Mouse (Mus musculus) neural tube, embryonic 10.5 days (tissue): ENCODE measurements around the gene Flnb.

Source experiments
- DNase-seq: peaks from one replicate; pipeline ENCODE4 v3.0.0-alpha.2; 2017; ENCODE audit warnings: low spot score; ENCODE audit errors: extremely low spot score

Flnb gene

DNA sequence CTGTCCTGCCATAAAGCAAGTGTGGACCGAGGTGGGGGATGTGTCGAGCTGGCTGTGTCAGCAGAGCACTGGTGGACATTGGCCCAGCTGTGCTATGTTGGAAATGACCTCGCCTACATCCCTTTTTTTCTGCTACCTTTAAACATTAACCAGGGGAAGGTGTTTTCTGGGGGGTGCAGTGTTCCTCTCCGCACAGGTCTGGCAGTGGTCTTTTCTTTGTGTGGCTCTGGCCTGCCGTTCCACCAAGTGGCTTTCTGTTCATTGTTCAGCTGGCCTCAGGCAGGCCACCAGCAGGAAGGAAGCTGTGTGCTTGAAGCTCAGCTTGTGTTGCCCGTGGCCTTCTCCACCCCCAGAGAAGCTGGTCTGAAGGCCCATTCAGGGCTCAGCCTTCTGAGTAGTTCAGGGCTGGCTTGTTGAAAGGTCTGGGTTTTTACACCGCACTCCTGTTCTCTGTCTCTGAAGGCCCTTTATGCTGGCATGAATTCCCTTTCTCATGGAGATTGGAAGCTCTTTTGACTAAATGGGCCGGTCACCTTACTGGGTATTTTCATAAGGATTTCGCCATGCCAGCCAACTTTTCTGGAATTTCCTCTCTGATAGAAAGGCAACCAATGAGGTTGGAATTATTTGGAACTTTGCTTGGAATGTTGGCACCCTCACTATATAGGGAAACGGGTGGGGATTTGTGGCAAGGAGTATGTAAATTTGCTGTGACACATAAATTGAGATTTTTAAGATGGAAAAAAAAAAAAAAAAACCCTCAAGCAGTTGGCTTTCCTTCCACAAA lies 8.6 kb downstream of the Flnb start:
- DNase-seq: no peak

DNA sequence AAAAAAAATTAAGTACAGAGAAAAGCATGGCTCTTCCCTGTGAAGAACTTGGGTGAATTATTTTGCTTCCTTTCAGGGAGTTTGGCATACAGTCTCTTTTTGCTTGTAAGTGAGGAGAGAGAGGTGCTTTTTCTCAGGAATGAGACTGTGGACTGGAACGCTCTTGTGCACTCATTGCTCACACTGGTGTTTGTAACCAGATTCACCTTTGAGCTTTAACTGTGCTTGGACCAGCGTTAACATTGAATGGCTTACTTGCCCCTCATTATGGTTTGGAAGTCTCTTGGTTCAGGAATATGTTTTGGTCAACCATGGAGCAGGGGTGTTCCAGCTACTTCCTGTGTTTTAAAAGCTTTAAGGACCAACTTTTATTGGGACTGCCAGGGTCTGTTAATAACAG lies 11.4 kb downstream of the Flnb start:
- no peak for DNase-seq

DNA sequence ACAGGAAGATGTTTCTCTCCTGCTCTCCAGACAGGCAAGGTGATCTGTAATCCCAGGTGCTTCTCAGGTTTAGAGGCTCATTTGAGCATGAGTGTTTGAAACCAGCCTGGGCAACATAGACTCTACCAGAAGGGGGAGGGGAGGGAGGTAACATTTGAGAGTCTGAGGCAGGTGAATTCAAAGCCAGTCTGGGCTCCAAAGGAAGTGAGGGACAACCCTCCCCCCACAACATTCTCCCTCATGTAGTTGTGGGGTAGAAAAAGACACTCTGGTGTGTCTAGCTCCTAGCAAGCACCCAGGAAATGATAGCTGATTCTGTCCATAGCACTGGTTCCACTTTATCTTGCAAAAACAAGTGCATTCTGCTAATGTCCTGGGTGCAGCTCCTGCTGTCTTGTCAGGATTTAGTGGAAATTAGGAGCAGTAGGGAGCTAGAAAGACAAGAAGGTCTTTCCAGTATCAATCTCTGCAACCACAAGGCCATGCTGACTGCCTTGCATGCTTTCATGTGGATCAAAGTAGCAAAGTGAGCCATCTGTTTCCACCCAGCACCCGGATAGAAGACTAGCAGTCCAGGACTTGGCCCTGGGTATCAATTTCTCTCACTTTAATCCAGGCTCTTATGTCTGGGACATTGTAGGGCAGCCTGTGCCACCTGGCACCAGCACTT lies 14.1 kb downstream of the Flnb start:
- no peak for DNase-seq

DNA sequence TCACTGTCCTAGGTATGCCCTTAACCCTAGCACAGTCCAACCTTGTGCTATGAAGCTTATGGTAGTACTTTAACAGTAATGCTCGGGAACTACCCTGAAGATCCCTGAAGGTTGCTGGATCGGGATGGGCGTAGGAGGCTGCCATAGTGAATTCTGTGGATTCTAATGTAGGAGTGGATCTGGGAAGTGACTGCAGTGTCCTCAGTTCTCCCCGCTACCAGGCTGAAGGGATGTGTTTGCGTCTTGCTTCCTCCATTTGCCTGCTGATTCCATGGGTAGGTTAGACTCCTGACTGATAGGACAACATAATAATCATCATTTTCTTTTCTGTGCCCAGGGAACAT lies 14.7 kb downstream of the Flnb start:
- no peak for DNase-seq

DNA sequence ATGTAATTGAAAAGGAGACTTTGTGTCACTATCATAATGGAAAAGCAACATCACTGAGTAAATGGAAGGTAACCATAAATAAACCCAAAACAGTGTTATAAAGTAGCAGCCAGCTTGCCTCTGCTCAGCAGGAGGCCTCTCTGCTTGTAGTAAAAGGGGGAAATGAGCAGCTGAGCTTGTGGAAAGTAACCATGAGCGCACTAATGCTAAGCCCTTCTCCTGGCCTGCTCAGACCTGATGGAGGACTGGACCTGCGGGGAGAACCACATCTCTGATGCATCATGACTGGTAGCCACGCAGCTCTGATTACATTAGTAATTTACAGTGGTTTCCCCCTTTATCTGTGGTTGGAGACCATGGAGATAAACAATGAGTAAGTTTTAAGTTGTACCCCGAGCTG lies 15.7 kb downstream of the Flnb start:
- no peak for DNase-seq

DNA sequence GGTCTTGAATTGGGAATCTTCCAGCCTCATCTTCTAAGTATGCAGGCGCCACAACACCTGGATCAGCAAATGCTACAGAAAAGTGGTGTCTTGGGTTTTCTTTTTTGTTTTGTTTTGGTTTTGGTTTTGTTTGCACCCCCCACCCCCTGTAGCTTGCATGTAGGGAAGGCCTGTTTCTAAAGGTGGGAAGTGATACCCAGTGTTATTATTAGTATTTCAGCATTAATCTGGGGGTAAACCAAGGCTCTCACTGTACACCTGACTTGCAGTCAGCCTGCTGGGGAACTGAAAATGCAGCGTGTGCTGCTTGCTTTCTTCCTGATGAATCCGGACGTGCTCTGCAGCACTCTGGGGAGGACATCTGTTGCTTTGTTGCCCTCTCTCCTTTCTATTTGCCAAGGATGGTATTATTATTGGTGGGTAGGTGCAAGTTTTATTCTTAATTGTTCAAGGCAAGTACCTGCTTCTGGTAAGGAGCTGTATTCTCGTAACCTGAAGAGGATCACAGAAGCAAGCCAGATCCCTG lies 20.9 kb downstream of the Flnb start:
- no peak for DNase-seq

DNA sequence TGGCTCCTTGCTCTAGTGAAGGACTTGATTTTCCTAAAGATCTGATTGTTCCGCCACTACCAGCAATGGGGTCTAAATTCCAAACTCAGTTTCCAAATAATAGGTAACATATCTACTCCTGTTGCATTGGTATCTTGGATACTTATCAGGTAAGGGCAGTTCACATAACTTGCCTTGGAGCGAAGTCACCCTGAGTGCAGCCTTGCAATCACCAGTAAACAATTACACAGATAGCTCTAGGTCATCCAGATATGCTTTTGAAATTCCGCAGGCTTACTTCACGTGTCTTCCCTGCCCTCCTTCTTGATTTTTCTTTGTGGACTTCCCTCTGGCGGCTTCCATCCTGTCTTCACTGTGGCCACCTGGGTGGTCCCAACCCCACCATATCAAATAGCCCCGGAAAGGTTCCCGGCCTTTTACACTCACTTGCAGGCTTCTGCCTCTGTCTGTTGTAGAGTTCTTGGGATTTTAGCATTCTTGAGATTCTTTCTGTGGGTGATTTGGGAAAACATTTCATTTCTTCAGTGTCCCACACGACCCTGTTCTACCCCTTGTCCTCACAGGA lies 22.3 kb downstream of the Flnb start:
- no peak for DNase-seq

DNA sequence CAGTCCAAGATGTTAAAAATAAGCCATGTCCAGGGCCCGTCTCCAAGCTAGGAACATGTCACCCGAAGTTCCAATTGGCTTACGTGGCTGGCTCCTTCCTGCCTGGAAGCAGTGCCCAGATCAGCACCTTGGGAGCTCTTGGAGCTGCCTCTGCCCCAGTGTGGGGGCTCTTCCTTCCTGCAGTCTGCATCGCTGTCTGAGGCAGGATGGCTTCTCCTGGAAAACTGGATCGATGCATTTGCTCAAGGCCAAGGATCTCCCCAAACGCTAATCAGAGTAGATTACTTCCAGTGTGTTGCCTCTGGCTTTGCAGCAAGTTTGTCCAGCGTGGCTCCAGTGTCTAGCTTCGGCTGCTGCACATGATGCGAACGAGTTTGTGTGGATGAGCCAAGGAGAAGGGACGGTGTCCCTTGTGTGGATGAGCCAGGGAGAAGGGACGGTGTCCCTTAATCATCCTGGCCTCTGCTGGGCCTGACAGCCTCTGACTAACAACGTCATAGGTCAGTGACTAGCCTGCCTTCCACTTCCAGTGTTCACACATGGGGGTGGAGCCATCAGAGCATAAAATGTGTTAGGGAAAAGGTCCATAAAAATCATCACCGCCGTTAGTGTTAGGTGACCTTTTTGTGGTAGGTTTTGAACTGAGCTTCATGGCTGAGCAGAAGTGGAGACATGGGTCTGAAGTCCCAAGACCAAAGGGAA lies 25.0 kb downstream of the Flnb start:
- DNase-seq: no peak

DNA sequence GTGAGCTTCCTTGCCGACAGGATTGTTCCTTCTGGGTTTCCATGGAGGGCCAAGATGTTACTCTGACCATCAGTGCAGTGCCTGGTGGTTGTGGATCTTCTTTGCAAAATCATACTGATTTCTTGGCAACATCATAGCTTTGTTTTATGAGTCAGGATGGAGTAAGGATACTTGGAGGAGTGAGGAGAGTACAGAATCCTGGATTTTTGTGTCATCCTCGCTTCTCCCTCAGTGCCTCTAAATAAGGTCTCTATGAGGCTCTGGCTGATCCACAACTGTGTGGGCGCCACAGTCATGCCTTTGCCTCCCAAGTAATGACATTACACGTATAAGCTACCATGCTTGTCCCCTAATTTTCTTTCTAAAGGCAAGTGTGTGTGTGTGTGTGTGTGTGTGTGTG lies 28.9 kb downstream of the Flnb start:
- DNase-seq: no peak

DNA sequence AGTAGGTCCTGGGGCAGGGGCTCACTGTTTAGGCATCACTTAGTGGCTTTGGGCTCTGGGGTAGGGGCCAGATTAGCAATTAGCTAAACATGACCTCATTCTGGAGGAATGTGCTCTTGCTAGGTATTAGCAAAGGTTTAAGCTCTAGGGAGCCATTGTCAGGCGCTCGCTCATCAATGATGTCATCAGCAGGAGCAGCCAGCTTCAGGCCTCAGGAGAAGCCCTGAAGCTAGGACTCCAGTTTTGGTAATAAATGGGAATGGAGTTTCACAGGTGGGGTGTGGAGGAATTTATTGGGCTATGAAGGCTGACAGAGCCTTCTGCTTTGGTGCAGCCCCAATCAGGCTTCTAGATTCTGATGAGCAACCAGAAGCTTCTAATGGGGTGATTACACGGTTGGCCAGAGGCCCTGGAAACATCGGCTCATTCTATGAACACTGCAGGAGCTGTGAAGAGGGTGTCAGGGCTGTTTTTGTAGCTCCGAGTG lies 30.0 kb downstream of the Flnb start:
- no peak for DNase-seq

DNA sequence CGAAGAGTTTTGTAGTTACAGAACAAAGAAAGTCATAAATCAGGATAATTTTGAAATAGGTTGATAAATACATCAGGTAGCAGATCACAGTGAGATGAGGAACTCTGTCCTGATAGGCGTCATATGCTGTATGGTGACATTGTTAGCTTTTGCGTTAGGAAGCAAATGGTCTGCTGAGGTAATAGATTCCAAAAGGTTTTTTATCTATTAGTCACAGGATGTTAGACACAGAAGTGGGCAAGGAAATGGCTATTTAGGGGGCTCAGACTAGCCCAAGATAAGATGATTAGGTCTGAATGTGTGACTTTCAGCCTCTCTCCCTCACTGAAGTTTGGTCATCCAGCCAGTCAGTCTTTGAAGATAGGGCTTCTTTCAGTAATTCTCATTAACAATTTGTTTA lies 33.2 kb downstream of the Flnb start:
- DNase-seq: no peak

DNA sequence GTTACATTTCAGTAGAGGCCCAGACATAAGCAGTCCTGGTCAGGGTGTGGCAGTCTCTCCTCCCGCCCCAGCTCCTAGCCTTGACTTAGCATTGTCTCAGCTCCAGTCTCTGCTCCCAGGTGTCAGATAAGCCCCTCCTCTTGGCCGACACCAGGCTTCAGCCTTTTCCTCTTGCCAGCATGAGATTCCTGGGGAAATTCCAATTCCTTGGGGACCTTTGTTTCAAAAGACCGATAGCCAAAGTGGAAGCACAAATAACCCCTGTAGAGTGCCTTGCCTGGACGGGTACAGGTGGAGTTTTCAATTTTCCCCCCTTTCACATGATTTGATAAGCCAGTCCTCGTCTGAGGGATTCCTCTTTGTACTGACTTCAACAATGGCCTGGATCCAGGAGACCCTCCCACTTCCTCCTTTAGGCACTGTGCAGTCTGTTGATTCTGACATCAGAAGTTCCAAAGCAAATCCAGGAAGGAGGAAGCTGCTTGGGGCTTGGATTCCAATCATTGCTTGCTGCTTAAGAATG lies 33.8 kb downstream of the Flnb start:
- no peak for DNase-seq

DNA sequence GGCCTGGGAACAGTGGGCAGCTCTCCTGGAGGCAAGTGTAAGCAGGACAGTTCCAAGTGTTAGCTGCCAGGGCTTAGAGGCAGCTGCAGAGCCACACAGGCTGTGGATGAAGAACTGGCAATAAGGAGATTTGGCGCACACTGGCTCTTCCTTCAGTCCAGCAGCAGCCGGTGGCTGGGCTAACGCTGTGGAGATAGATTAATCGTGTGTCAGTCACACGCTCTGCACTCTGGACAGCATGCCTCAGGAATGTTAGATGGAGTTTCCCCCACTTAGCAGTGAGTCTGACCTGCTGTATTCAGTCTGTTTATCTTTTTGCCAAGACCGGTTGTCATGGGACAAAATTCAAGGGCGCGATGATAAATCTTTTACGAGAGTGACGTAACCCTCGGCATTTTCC lies 35.9 kb downstream of the Flnb start:
- DNase-seq: no peak

DNA sequence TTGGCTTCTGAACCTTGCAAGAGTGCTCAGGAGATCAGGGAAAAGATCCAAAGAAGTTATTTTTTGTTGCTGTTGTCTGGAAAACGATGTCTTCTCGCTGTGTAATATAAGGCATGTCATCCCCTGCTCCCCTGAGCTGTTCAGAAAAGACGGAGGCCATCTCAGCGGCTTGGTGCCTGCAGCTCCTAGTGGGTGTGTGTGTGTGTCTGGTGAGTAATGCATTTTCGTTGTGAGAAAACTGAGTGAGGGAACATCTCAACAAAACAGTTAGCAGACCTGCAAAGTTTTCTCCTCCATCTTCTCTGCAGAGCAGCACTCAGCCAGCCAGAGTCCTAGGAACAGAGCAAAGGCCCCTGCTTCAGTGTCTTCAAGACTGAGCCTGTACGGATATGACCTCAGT lies 36.6 kb downstream of the Flnb start:
- no peak for DNase-seq

DNA sequence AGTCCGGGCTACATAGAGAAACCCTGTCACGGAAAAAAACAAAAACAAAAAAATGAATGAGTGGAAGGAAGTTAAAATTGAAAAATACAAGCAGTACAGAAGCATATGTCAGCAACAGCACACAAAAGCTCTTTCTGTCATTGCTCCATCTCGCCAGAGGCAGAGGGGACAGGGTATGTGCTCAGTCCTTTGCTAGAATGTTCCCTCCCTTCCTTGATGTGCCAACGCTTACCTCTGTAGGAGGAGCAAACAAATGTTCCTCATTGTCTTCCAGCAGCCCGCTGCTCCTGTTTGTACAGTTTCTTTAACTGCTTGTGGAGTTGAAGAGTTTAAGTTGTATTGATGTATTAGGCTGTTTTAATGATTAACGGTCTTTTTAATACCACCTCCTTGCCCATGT lies 37.3 kb downstream of the Flnb start:
- no peak for DNase-seq

DNA sequence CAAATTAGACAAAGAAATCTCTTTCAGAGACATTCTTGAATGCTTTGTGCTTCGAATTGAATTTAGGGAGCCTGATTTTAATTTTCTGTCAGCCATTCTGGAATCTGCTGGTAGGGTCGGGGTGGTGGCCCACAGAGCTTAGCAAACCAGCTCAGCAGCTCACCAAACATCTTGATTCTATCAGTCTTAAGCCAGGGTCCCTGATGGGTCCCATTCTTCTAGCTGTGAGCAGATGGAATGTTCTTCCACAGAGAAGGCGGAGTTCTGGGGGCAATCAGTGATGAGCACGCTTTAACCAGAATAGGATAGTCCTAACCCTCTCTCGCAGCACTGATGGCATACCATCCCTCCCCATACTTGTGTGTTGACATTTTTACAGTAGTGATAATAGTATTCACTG lies 37.7 kb downstream of the Flnb start:
- DNase-seq: no peak

DNA sequence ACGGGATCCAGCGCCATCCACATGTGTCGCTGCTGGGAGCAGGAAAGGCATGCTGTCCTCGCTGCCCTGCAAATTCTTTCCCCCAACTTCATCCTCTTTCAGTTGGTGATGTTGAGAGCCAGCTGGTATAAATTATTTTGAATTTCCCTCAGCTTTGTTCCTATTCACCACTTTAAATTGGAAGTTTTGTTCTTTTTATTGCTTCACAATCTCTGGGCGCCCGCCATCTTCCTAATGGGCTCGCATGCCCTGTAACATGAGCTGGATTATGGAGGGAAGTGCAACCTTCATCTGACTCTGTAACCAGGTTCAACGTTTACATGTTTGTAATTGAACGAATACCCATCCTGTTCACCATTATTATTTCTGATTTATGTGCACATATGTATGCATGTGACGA lies 38.6 kb downstream of the Flnb start:
- no peak for DNase-seq

DNA sequence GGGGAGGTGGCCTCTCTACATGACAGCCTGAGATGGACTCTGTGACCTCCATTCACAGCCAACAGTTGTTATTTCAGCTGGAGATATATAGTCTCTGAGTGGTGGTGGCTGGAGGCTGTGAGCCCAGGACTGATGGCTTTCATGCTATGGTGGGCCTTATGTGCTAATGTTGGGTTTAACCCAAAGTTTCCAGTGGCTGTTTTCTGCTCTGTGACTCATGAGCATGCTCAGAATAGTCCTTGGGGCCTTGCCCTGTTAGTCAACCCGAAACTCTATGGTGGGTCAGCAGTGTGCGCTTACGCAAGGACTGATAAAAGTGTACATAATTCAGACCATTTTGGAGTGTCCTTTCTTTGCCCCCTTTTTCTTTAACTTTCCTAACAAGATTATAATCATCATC lies 40.1 kb downstream of the Flnb start:
- no peak for DNase-seq

DNA sequence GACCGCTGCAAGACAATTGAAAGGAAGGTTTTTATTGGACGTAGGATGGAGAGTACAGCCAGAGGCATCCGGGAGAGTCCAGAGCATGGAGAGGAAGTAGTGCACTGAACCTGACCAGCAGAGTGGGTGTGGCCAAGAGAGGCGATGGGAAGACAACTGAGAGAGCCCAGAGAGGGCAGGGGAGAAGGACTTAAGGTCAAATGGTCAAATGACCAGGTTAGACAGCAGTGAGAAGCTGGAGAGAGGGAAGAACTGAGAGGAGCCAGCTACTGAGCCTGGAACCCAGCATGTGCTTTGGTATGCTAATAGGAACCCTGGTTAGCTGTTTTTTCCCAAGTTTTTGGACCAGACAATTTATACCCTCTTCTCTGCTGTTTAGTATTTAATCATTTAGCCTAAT lies 40.7 kb downstream of the Flnb start:
- DNase-seq: no peak

DNA sequence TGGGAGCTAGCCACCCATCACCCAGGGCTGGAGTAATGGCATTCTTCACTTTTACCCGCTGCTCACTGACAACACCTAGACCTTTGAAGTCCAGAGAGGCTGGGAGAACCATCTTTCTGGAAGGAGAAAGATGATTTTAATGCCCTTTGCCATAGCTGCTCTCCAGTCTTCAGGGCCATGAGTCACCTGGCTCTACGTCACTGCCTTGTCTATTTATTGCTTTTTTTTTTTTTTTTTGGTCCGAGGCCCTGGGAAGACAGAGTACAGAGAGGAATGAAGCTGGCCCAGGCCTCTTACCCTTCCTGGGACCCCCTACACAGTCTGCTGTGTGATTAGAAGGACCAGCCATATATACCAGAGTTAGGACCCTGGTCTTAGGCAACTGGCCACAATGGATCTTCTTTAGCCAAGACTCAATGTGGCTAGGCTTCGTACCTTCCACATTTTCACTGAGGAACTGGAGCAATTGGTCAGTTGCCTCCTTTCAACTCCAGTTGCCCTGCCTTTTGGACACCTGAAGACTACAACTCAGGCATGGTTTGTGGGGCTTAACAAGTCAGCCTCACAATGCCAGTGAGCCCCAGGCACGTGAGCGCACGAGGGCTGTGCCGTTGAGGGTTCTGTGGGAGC lies 42.9 kb downstream of the Flnb start:
- no peak for DNase-seq

DNA sequence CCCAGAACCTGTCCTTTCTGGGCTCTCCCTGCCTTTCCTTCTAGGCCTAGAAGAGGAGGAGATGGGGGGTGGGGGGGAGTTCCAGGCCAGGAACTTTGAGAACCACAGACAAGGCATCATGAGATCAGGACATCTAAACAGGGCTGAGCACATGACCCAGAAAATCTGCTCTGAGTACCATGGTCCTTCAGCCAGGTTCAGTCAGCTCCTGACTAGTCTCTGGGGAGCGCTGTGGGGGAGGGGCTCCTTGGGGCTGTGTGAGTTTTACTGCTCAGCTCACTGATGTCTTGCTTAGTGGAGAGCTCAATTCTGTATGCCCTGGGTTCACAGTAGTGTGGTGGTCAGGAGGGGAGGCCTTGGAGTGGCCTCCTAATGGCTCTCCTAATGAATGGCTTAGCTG lies 43.5 kb downstream of the Flnb start:
- DNase-seq: no peak
